Mouse (Mus musculus): ENCODE results near the gene Zfp831.

The Zfp831 gene

DNA sequence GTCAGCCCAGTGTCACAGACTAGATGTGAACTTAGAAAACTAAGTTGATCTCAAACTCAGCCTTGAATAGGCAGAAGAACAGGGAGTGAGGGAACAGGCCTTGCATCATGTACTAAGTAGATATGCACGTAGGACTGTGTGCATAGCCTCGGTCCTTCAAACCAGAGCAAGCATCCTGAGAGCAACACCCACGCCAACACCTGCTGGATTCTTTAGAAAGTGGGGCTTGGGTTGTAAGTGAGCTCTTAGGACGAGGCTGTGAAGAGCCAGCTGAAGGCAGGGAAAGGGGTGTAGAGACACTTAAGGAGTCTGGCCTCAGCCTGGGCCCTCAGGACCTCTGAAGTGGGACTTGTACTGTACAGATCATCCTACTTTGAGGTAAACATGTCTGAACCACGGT lies 12.0 kb downstream of the Zfp831 start:
- DNase-seq = no peak

DNA sequence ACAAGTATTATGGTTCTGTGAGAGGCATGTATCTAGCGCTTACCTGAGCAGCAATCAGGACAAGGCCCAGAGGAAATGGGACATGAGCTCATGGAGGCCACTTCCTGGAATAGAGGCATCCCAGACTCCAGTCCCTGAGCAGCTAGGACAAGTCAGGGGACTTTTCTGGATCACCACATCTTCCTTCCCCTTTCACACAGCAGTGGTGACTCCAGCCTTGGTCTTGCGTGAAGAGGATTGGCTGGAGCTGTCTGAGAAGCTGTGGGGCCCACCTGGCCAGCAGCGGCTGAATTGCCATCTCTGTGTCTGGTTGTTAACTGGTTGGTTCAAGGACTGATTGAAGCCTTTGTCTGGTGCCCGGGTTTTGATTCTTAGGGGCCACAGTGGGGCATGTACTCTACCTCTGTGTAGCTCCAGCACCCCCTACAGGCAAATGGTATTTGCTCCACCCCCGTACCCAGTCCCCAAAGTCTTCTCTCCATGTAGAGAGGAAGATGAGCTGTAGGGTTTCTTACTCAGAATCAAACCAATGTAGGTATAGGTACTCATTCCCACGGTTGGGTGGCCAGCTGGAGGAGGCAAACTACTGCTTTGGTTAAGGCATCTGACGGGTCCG lies 15.0 kb downstream of the Zfp831 start:
- DNase-seq = no peak

DNA sequence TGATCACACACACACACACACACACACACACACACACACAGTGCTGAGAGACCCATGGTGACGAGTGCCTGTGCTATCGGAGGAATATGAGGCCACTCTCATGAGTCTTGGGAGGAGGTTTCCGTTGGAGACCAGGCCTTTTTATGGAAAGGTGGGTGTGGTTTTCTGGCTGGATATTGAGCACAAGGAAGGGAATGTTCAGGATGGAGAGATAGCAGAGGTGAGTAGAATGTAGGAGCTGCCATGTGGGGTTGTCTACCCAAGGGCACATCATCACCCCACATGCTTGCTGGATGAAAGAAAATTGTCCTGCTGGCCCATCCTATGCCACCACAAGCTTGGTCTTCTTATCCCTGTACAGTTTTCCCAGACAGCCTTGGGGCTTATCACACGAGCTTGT lies 16.5 kb downstream of the Zfp831 start:
- DNase-seq = no peak

DNA sequence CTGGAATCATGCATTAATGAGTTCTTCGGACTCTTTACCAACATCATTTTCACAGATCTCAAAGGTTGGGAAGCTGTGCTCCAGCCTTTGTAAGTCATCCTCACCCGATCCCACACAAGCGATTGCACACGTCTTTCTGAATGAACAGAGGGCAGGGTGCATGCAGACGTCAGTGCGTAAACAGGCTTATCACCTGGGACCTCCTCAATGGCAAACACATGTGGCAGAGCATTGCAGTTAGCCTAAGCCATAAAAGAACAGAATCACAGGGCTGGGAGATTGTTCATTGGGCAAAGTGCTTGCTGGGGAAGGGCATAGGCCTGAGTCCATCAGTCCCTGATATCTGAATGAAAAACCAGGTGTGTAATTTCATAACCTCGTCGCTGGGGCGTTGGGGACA lies 17.0 kb downstream of the Zfp831 start:
- no peak for DNase-seq

DNA sequence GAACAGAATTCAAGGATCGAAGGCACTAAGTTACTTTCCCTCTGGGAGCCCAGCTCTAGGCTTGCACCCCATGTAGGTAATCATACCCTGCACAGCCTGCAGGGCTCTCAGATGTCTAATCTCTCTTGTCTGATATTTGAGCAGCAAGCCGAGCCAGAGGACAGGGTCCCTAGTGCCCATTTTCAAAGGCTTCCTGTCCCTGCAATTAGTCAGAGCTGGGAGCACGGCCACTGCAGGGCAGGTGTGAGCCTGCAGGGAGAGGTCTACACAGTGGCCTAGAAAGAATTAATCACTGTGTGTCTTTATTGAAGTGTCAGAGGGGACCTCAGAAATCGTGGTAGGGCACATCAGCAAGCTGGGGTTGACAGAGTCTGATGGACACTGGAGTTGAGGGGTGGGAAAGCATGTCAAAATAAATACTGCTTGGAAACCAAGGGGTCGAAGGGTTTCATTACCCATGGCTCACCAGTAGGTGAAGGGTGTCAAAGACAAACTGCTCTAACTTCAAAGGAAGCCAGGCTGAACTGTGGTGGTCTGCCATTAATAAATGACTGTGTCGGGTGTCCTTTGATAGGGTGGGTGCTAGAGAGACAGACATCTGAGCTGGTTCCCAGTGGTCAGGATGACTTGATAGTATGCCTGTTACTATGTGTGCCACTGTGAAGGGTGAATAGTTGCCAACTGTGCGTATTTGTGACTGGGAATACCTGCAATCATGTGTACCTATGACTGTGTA lies 18.3 kb downstream of the Zfp831 start:
- no peak for DNase-seq

DNA sequence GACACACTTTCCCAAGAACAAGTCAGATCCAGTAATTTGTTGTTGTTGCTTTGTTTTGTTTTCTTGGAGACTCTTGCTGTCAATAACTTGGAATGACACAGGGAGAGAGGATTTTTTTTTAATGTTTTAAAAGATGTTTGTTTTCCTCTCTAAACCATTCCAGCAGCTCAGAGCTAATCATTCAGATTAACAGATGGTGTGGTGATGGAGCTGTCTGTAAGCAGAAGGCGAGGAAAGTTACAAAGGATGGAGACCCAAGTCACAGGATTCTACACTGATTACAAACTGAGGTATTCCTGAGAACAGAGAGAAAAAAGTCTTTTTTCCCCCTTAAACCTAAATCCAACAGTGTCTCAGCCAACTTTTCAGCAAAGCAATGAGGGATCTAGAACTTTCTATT lies 19.3 kb downstream of the Zfp831 start:
- peak; percentile 25 for DNase-seq

DNA sequence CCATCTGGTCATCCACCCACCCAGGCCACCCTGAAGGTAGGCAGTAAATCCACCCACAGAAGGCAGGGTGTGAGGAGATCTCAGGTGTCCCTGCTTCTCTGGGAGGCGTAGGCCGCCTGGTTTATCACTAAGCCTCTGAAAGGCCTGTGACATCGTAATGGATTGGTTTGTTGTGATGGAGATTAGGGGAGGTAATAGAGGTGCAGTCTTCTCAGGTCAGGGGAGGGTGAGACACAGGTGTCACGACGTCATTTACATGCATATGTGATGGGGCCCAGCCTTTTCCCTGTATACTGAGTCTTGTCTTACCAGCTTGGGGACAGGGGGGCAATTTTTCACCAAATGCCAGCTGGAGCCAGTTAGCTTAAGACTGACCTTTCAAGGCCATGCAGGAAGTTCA lies 22.1 kb downstream of the Zfp831 start:
- DNase-seq = no peak

DNA sequence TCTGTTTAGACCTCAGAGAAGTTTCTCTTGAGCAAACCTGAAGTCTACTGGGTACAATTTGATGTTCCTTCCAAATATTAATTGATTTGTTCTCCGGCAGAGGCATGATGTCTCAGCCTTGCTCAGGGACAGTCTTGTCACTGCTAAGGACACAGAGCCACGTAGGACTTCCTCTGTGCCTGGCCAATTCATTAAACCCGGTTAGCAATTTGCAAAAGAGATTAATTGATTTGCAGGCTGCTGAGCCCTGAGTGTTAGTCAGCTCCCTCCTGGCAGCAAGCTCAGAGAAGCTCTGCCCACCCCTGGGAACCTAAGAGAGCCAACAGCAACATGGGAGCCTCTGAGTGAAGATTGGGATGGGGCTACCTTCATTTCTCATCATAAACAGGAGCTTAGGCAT lies 25.5 kb downstream of the Zfp831 start:
- no peak for DNase-seq

DNA sequence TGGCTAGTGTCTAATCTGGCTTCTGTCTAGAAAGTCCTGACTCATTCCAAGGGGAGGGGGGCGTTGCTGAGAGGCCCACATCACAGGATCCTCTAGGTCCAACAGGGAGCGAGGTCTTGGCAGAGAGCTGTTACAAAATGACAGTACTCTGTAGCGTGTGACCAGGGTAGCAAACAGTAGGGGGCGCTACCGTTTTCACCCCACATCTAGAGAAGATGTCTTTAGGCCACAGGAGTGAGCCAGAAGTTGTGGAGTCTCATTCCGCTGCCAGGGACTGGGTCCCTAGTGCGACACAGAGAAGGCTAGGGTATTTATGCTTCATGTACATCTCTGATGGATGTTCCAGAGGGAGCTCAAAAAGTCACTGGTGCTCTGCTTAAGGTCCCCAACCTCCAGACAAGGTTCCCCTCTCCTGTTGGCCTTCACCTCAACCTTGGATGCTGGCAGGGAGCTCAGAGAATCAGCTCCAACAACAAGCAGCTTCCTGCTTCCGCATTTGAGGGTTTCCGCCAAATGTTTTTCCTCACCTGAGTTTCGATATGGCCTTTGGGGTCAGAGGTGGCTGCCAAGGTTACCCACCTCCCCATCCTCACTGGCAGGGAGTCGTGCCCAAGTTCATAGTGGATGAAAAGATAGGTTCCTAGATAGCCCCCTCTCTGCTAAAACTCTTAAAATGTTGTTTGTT lies 29.3 kb downstream of the Zfp831 start:
- DNase-seq = no peak

DNA sequence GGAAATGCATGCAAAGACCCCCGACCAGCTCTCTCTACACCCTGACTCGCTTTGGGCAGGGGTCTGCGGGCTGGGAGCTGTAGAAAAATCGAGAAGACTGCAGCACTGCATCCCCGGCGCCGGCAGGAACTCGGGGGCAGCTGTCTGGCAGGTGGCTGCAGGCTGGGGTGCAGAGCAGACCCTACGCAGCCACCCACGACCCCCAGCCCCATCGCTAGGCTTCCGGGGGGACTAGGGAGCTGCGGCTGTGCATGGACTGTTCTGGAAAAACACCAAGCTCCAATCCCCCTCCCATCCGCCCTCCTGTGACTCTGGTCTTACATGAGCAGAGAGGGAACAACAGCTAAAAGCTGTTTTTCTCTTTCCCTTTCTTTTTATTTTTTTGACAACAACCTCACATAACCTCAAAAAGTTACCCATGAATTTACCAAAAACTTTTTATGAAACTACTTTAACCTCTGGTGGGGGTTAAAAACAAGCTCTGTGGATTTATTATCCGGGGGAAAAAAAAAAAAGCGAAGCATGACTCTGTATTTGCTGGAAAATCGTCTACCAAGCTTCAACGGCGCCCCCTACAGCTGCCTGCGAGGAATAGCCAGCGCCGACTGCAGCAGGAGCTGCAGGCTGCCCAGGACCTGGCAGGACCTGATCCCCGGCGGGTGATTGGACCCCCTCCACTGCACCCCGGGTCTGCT lies 30.4 kb downstream of the Zfp831 start:
- DNase-seq = peak; percentile 85

DNA sequence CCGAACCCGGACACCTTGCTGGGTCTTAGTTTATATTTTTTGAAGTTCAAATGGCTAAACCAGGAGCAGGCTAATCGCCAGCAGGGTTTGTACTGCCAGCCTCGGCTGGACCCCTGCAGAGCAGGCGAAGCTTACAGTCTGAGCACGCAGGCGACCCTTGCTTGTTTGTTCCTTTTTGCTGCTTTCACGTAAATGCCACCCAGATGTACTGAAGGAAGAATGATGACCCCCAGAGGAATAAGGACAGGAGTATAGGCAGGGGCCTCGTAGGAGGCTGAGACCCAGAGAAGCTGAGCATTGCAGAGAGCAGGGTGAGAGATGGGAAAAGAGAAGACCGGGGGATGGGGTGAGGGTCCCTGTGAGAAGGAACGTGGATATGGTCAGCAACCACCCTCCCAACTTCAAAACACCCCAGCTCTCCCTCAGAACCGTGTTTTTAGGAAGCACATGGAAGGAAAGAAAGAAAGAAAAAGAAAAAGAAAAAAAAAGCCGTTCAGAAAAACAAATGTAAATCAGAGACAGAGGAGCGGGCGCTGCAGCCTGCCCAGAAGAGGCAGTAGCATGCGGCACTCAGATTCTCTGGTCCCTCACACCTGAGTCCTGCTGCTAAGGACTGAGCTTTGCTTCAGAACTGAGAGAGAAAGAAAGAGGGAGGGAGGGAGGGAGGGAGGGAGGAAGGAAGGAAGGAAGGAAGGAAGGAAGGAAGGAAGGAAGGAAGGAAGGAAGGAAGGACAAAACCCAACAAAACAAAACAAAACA lies 31.1 kb downstream of the Zfp831 start:
- no peak for DNase-seq

DNA sequence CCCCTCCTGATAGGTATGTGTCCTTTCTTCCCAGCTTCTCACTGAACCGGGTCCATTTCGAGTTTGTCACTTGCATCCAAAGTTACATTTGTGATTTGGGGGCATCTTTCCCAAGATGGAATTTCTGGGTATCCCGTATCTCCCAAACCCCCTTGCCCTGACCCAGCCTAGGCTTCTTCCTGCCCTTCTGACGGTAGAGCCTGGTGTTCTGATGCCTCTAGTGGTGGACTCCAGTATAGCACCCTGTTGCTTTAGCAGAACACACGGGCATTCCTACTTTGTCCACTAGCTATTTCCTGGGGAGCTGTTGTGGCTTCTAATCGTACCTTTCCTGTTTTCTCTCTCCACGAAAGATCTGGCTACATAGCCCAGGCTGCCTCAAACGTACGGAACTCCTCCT lies 32.3 kb downstream of the Zfp831 start:
- DNase-seq = peak; percentile 64

DNA sequence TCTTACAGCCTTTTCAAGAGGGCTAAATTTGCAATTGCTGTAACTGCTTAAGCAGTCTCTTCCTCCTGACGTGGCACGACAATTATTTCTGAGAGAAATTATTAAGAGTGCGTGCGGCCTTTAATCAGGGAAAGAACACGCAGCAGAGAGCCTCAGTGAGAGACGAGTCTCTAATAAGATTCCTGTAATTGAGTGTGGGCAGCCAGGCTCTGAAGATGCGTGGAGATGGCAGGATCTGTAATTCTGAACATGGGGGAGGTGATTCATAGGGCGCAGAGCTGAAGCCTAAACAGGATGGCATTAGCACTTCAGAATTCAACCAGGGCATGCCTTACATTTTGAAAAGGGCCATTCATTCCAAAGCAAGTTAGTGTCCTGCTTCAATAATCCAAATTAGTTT lies 58.0 kb downstream of the Zfp831 start:
- no peak for DNase-seq

DNA sequence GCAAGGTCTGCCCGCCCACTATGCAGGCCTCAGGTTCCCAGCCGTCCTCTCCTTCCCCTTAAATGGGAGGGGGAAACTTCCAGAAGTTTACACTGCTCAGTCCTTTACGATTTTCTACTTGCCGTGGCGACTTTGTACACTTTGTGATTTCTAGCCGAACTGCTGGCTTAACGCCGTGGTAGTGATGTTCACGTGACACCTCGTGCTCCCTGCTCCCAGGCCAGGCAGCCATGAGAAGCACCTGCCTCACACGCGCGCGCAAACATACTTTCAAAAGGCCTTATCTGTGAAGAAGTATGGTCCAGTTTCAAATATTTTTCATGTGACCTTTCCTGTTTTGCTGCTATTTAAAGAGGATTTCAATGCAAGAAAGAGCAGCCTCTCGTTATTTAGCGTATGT lies 63.8 kb downstream of the Zfp831 start:
- DNase-seq = no peak

DNA sequence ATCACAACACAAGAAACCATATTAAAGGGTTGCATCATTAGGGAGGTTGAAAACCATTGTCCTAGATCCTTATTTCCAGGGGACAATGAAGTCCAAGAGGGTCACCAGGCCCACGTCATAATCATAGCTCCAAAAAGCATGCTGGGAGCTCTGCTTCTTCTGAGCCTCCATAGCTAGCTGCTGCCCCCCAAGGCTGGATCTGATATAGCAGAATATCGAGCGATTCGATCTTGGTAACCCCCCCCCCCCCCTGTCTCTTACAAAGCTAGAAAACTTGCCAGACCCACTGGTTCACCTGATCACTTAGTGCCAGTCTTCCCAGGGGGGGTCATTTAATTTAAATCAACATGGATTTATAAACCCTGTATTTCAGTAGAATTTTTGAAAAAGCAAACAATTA lies 65.3 kb downstream of the Zfp831 start:
- DNase-seq = no peak

DNA sequence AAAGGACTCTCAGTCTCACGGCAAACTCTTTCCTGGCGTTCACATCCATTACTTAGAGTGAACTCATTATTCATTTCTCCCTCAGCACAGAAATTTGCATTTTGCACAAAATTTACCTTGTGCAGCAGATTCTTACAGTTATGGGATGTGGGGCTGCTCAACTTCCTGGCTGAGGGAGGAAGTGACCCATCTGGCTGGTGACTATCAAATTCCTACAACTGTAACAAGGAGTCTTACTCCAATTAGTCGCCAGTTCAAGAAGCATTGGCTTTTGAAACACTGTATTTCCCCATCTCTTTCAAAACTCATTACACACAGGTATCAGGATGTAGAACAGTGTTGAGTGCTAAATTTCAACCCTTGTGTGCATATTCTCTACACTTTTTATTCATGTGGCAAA lies 66.9 kb downstream of the Zfp831 start:
- DNase-seq = no peak

DNA sequence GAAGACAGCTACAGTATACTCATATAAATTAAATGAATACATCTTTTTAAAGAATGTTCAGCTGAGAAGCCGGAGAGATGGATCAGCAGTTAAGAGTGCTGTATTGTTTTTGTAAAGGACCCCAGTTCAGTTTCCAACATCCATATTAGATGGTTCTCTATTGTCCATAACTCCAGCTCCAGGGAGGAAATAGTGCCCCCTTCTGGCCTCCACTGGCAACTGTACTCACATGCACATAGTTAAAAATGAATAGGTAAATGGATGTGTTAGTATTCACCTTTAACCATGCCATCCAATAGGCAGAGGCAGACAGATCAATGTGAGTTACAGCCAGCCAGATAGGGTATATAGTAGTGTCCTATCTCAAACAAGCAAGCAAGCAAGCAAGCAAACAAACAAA lies 68.7 kb downstream of the Zfp831 start:
- no peak for DNase-seq

DNA sequence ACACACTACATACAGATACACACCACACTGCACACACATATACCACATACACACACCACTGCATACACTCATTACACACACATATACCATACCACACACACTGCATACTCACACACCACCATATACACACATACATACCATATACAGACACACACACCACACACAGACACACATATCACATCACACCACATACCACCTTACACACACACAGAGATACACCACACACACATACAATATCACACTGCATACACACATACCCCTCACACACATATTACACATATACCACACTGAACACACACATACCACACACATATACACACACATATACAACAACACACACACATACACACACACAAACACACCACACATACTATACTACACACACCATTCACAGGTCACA lies 72.6 kb downstream of the Zfp831 start:
- DNase-seq = no peak

DNA sequence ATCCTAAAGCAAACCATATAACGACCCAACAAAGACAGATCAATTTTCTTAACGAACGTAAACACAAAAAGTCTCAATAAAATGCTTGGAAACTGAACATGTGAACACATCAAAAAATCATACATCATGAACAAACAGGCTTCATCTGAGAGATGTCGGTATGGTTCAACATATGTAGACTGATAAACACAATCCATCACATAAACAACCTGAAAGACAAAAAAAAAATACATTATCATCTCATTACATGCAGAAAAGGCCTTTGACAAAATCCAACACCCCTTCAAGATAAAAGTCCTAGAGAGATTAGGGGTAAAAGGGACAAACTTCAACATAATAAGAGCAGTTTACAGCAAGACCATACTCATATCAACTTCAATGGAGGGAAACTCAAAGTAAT lies 74.5 kb downstream of the Zfp831 start:
- DNase-seq = no peak

DNA sequence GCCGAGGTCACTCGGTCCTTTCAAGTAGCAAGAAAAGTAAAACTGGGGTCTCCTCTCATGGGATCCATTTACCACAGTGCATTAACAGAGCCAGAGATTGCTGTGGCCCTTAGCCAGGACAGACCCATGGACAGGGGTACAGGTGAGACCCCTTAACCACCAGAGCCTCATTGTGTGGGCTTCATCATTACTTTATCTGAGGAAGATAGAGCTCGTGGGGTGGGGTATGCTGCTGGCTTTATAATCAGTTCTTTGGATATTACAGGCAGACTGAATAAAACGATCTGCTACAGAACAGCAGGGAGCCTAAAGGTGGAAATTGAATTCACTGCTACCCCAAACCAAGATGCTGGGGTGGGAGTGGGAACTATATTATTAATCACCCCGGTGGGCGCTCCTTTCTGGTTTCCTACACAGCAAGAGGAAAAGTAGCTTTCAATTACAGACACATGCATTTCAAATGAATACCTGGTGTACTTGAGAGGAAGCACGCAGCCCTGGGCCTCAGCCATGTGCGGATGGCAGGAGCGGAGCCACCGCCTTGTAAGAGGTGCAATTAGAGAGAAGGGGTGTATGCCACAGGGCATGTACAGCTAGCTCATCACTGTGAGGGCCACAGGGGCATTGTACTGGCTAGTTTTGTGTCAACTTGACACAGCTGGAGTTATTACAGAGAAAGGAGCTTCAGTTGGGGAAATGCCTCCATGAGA lies 83.9 kb downstream of the Zfp831 start:
- DNase-seq = no peak

DNA sequence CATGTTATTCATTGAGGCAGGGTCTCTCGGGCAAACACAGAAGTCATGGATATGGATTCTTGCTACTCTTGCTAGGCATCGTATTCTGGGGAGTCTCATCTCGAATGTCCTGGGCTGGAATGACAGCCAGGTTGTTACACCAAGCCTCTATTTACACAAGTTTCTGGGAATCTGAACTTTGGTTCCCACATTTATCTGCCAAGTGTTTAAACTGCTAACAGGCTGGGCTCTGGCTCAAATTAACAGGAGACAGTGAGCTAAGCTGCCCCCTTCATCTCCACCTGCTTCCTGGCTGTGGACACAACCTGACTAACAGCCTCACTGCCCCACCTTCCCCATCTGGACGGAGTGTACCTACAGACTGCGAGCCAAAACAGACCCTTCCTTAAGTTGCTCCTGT lies 88.6 kb downstream of the Zfp831 start:
- DNase-seq = no peak

DNA sequence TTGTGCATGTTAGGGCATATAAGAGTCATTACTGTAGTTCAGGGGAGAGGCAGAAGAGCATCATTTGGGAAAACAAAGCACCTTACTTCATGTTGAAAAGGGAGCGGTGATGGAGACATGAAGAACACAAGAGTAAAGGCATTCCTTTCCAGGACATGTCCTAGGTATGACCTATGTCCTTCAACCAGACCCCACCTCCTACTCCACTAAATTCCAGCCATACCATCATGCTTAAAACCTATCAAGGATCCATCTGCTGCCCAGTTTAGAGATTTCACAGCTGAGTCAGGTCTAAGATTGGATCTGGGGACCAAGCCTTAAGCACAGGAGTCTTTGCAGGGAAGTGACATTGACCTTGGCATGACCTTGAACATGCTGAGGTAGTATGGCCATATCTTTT lies 91.9 kb downstream of the Zfp831 start:
- no peak for DNase-seq

All from layer of hippocampus, adult 9-11 months (tissue).